Mouse (Mus musculus) G1E (cell line): ENCODE data around the gene Asah2. TPM values are rescaled to one million over a fixed set of nuclear protein-coding genes. Genes with fewer than 3 reads are reported as not detected.
"Not testable (repeated sequence)": the region's sequence is repeated elsewhere in the genome, so short reads cannot be mapped to it uniquely, and the experiment has no call there.

Experiments
- ATAC-seq: 2 replicates; pipeline ENCODE4 v1.8.0; 2016; ENCODE audit warnings: mild to moderate bottlenecking; ENCODE audit not compliant: insufficient number of reproducible peaks, poor library complexity, low FRiP score, severe bottlenecking; ENCODE audit errors: extremely low read depth
- DNase-seq: peaks from one replicate; pipeline ENCODE4 v3.0.0; 2012; ENCODE audit warnings: low spot score
- H3K27me3 ChIP-seq: 2 replicates; pipeline ENCODE4 v1.6.1; 2012; ENCODE audit warnings: mild to moderate bottlenecking, low read length, inconsistent platforms; ENCODE audit not compliant: insufficient read depth
- H3K36me3 ChIP-seq: replicated peaks from 2 replicates; pipeline ENCODE3; 2012; ENCODE audit warnings: mild to moderate bottlenecking, inconsistent platforms
- H3K4me1 ChIP-seq: 2 replicates; pipeline ENCODE4 v1.6.1; 2012; ENCODE audit warnings: low read depth, low read length, inconsistent platforms, mixed read lengths; ENCODE audit not compliant: insufficient read depth
- H3K4me3 ChIP-seq: 2 replicates; pipeline ENCODE4 v1.5.1; 2012; ENCODE audit warnings: low read depth, mild to moderate bottlenecking, inconsistent platforms, low read length, moderate library complexity, mixed read lengths
- H3K9me3 ChIP-seq: replicated peaks from 2 replicates; pipeline ENCODE4 v1.6.1; 2012; ENCODE audit warnings: inconsistent platforms
- CTCF ChIP-seq: IDR thresholded peaks from 2 replicates; pipeline ENCODE4 v1.5.1; 2012; ENCODE audit warnings: low read depth, low read length, inconsistent platforms, mixed read lengths
- GATA1 ChIP-seq: IDR thresholded peaks from 2 replicates; pipeline ENCODE4 v1.6.1; 2012; ENCODE audit warnings: borderline replicate concordance, low read length, inconsistent platforms, mixed read lengths
- GATA2 ChIP-seq: IDR thresholded peaks from 2 replicates; pipeline ENCODE4 v1.6.1; 2012; ENCODE audit warnings: low read depth, low read length, inconsistent platforms, borderline replicate concordance
- POLR2AphosphoS5 ChIP-seq: IDR thresholded peaks from 2 replicates; pipeline ENCODE4 v1.6.1; 2012; ENCODE audit warnings: low read depth, low read length, inconsistent platforms; ENCODE audit not compliant: insufficient replicate concordance
- TAL1 ChIP-seq: conservative IDR thresholded peaks from 2 replicates; pipeline ENCODE4 v1.6.1; 2012; ENCODE audit warnings: low read depth, low read length, inconsistent platforms, mixed read lengths
- polyA plus RNA-seq: library from polyadenylated mRNA; stranded (reverse); fragments of >175 nt; gene quantifications from 2 replicates; pipeline ENCODE4 v1.2.3, GENCODE M21; 2012
- total RNA-seq, 2 experiments: library from RNA; stranded (forward) in 1 of 2; stranded (reverse) in 1 of 2; fragments of 200-1000 nt in 1 of 2; fragments of >200 nt in 1 of 2; fragmentation: Nextera tagmentation in 1 of 2; gene quantifications; 2 replicates each; pipeline ENCODE4 v1.2.3; 2014 to 2017

Gene Asah2
- total and polyA plus RNA-seq, 3 experiments: 0.07 to 0.93 (median 0.83) TPM

- no peak for DNase-seq
- H3K4me3 ChIP-seq: no peak overlapping the region
- H3K36me3 ChIP-seq: no peaks in the 10 kb centered on the region
- ATAC-seq: no peak
- H3K9me3 ChIP-seq: no peaks in the 10 kb centered on the region
- H3K4me1 ChIP-seq: peaks cover 8% of the 10 kb centered on the region
- TF ChIP-seq TAL1 (no peak), GATA1 (no peak), CTCF (no peak), GATA2 (no peak), POLR2AphosphoS5 (no peak)
- H3K27me3 ChIP-seq: no peaks in the 10 kb centered on the region
Observed at GRCm38 (mm10) chr19:32088570-32088969, 19.4 kb downstream of the Asah2 start.

- Histone ChIP-seq H3K36me3 (no peaks in the 10 kb centered on the region), H3K4me3 (no peak overlapping the region), H3K4me1 (peaks cover 8% of the 10 kb centered on the region), H3K9me3 (no peaks in the 10 kb centered on the region), H3K27me3 (no peaks in the 10 kb centered on the region)
- no peak for DNase-seq
- no peak for TF ChIP-seq GATA2
- TF ChIP-seq POLR2AphosphoS5: no peak
- no peak for TF ChIP-seq GATA1
- TF ChIP-seq CTCF: no peak
- TF ChIP-seq TAL1: no peak
- no peak for ATAC-seq
Observed at GRCm38 (mm10) chr19:32087736-32088470, 20.1 kb downstream of the Asah2 start.

DNA sequence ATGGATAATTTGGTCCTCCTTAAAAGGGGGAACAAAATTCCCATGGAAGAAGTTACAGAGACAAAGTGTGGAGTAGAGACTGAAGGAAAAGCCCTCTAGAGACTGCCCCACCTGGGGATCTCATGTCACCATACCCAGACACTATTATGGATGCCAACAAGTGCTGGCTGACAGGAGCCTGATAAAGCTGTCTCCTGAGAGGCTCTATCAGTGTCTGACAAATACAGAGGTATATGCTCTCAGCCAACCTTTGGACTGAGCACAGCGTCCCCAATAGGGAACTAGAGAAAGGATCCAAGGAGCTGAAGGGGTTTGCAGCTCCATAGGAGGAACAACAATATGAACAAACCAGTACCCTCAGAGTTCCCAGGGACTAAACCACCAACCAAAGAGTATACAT, 23.2 kb downstream of the Asah2 start:
- not testable (repeated sequence) for H3K27me3 ChIP-seq, H3K4me3 ChIP-seq, H3K4me1 ChIP-seq, H3K9me3 ChIP-seq, H3K36me3 ChIP-seq, ATAC-seq, DNase-seq

GRCm38 (mm10) chr19:32070340-32070739, 37.7 kb downstream of the Asah2 start:
- no peak overlapping the region for H3K4me3 ChIP-seq
- peaks cover 28% of the 10 kb centered on the region for H3K27me3 ChIP-seq
- DNase-seq (no peak), ATAC-seq (no peak)
- no peaks in the 10 kb centered on the region for H3K36me3 ChIP-seq
- no peak for TF ChIP-seq POLR2AphosphoS5
- no peak for TF ChIP-seq CTCF
- no peak for TF ChIP-seq GATA1
- no peak for TF ChIP-seq TAL1
- TF ChIP-seq GATA2: no peak
- no peaks in the 10 kb centered on the region for H3K9me3 ChIP-seq
- H3K4me1 ChIP-seq: no peaks in the 10 kb centered on the region

- no peaks in the 10 kb centered on the region for H3K36me3 ChIP-seq
- no peaks in the 10 kb centered on the region for H3K4me1 ChIP-seq
- DNase-seq (no peak), ATAC-seq (no peak)
- no peak overlapping the region for H3K4me3 ChIP-seq
- TF ChIP-seq POLR2AphosphoS5 (no peak), GATA1 (no peak), GATA2 (no peak), CTCF (no peak), TAL1 (no peak)
- H3K27me3 ChIP-seq: peaks cover 26% of the 10 kb centered on the region
- H3K9me3 ChIP-seq: no peaks in the 10 kb centered on the region
Observed at GRCm38 (mm10) chr19:32069598-32069997, 38.4 kb downstream of the Asah2 start.

GRCm38 (mm10) chr19:32067669-32068068, 40.3 kb downstream of the Asah2 start:
- Histone ChIP-seq H3K4me3 (no peak overlapping the region), H3K4me1 (no peaks in the 10 kb centered on the region), H3K36me3 (no peaks in the 10 kb centered on the region), H3K27me3 (peaks cover 19% of the 10 kb centered on the region), H3K9me3 (no peaks in the 10 kb centered on the region)
- no peak for ATAC-seq
- no peak for DNase-seq
- TF ChIP-seq GATA2: no peak
- no peak for TF ChIP-seq CTCF
- no peak for TF ChIP-seq POLR2AphosphoS5
- no peak for TF ChIP-seq GATA1
- no peak for TF ChIP-seq TAL1

DNA sequence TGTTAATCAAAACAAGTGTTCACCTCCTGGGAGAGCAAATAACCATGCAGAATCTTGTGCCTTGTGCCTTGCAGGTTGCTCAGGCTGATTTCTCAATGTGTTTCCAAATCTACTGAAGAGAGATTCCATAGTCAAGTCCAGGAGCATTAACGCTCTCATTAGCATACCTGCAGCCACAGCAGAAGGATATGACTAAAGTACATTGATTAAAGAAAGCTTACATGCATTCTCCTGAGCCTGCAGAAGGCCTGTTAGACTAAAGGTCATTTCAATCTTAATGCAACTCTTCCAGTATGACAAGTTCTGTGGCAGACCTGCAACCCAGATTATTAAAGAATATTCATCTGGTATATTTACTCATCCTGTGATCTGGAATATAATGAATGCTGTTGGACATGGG, 46.7 kb downstream of the Asah2 start:
- ATAC-seq (no peak), DNase-seq (no peak)
- Histone ChIP-seq H3K4me3 (no peak overlapping the region), H3K4me1 (no peaks in the 10 kb centered on the region), H3K9me3 (no peaks in the 10 kb centered on the region), H3K27me3 (peaks cover 11% of the 10 kb centered on the region), H3K36me3 (no peaks in the 10 kb centered on the region)
- TF ChIP-seq POLR2AphosphoS5 (no peak), TAL1 (no peak), CTCF (no peak), GATA2 (no peak), GATA1 (no peak)
